Mouse (Mus musculus): ENCODE measurements around the gene Mindy2. TPM values are rescaled to one million over a fixed set of nuclear protein-coding genes. Genes with fewer than 3 reads are reported as not detected.

Mindy2 gene
- total and polyA plus RNA-seq, 2 experiments from 2014 or later: 19.9 to 44.1 TPM

- Histone ChIP-seq H3K9ac (replicated peaks; ENCODE audit: low read length, poor library complexity, severe bottlenecking) (no peak overlapping the region), H3K4me2 (ENCODE audit: low read depth, low read length, poor library complexity, severe bottlenecking) (no peak overlapping the region), H3K36me3 (ENCODE audit: insufficient read depth, low read length) (no peaks in the 10 kb centered on the region), H3K4me3 (ENCODE audit: low read depth, low read length) (no peak overlapping the region), H3K27ac (ENCODE audit: low read depth, low read length) (no peak overlapping the region), H3K9me3 (ENCODE audit: low read length) (no peaks in the 10 kb centered on the region), H3K4me1 (ENCODE audit: insufficient read depth, low read length) (no peaks in the 10 kb centered on the region), H3K27me3 (ENCODE audit: insufficient read depth, low read length) (no peaks in the 10 kb centered on the region)
- DNase-seq (ENCODE audit: low spot score): no peak
- TF ChIP-seq CTCF (IDR thresholded peaks at IDR 0.05): no peak
- ATAC-seq (ENCODE audit: low FRiP score): no peak
- WGBS: 96% methylated on average over 1 of the region's 1 CpGs
Measured at GRCm38 (mm10) chr9:70551524-70551923, 105.5 kb downstream of the Mindy2 start.

Other genes starting within 250 kb of the Mindy2 start
- gene Ccnb2, start 235.6 kb downstream of the Mindy2 start, total RNA-seq (2014; rRNA removed): 5.6 and 10.9 TPM in 2 replicates
- 8.6 and 9.9 TPM in 2 replicates for gene Ccnb2, start 235.6 kb downstream of the Mindy2 start, polyA plus RNA-seq (2015; fragmentation: Nextera tagmentation; extraction: Ambion mirVana)
- 38.3 and 39.6 TPM in 2 replicates for gene Rnf111, start 153.4 kb downstream of the Mindy2 start, total RNA-seq (2014; rRNA removed)
- gene Rnf111, start 153.4 kb downstream of the Mindy2 start, polyA plus RNA-seq (2015; fragmentation: Nextera tagmentation; extraction: Ambion mirVana): 16.7 and 17.1 TPM in 2 replicates
- gene Sltm, start 114.4 kb downstream of the Mindy2 start, total RNA-seq (2014; rRNA removed): 26.3 and 34.5 TPM in 2 replicates
- gene Sltm, start 114.4 kb downstream of the Mindy2 start, polyA plus RNA-seq (2015; fragmentation: Nextera tagmentation; extraction: Ambion mirVana): 36.9 and 47.6 TPM in 2 replicates
- gene Gm10642, start 923 bp downstream of the Mindy2 start, total RNA-seq (2014; rRNA removed): 0.47 and 1.4 TPM in 2 replicates
- 1.3 and 1.4 TPM in 2 replicates for gene Gm10642, start 923 bp downstream of the Mindy2 start, polyA plus RNA-seq (2015; fragmentation: Nextera tagmentation; extraction: Ambion mirVana)
- 17.2 and 27.5 TPM in 2 replicates for gene Adam10, start 21.8 kb upstream of the Mindy2 start, total RNA-seq (2014; rRNA removed)
- 37.3 and 39.6 TPM in 2 replicates for gene Adam10, start 21.8 kb upstream of the Mindy2 start, polyA plus RNA-seq (2015; fragmentation: Nextera tagmentation; extraction: Ambion mirVana)